Mouse (Mus musculus) myocyte (in vitro differentiated cells): ENCODE measurements around the gene Tmem52b. TPM values are rescaled to one million over a fixed set of nuclear protein-coding genes. Genes with fewer than 3 reads are reported as not detected.

Experiments used
- H3K27me3 ChIP-seq: one replicate; pipeline ENCODE4 v1.6.1; 2011; ENCODE audit not compliant: control insufficient read depth, insufficient read depth, insufficient read length
- H3K36me3 ChIP-seq: one replicate; pipeline ENCODE4 v1.6.1; 2011; ENCODE audit not compliant: control insufficient read depth, insufficient read depth
- H3K4me2 ChIP-seq: one replicate; pipeline ENCODE4 v1.6.1; 2011; ENCODE audit warnings: low read depth, control low read depth
- H3K4me3 ChIP-seq: one replicate; pipeline ENCODE4 v1.5.1; 2011; ENCODE audit warnings: mild to moderate bottlenecking, control low read depth, moderate library complexity
- H3K79me2 ChIP-seq: one replicate; pipeline ENCODE4 v1.6.1; 2011; ENCODE audit not compliant: control insufficient read depth, insufficient read depth
- H3ac ChIP-seq: one replicate; pipeline ENCODE4 v1.6.1; 2011; ENCODE audit not compliant: control insufficient read depth, insufficient read length
- MAX ChIP-seq: IDR thresholded peaks from one replicate; pipeline ENCODE4 v1.6.1; 2011; ENCODE audit warnings: low read depth, mild to moderate bottlenecking, control low read depth
- MYOD1 ChIP-seq, 3 experiments: IDR thresholded peaks; one replicate each; pipeline ENCODE4 v1.6.1; 2011; ENCODE audit warnings: control low read depth in 2 of 3, low read depth in 2 of 3, mild to moderate bottlenecking in 2 of 3, moderate library complexity in 1 of 3; ENCODE audit not compliant: insufficient read length in 2 of 3, control insufficient read depth in 1 of 3
- POLR2A ChIP-seq: IDR thresholded peaks from one replicate; pipeline ENCODE4 v1.6.1; 2011; ENCODE audit warnings: low read depth, mild to moderate bottlenecking, control low read depth, moderate library complexity; ENCODE audit not compliant: insufficient read length
- REST ChIP-seq: IDR thresholded peaks from one replicate; pipeline ENCODE4 v1.6.1; 2011; ENCODE audit warnings: mild to moderate bottlenecking, control low read depth, moderate library complexity; ENCODE audit not compliant: insufficient read depth, insufficient read length
- SRF ChIP-seq: IDR thresholded peaks from one replicate; pipeline ENCODE4 v1.6.1; 2011; ENCODE audit warnings: low read depth; ENCODE audit not compliant: control insufficient read depth, insufficient read length
- TCF12 ChIP-seq: IDR thresholded peaks from one replicate; pipeline ENCODE4 v1.6.1; 2011; ENCODE audit warnings: mild to moderate bottlenecking, control low read depth; ENCODE audit not compliant: poor library complexity, insufficient read depth, severe bottlenecking
- polyA plus RNA-seq: library from polyadenylated mRNA; unstranded; fragments of >200 nt; fragmentation: generic; extraction: Trizol; gene quantifications from one replicate; pipeline ENCODE4 v1.2.1, GENCODE M21; 2012; ENCODE audit warnings: missing spikeins

The Tmem52b gene
- polyA plus RNA-seq, 1 experiment: not detected

GRCm38 (mm10) chr6:129565257-129565656 is 52.9 kb downstream of the Tmem52b start:
- no peak overlapping the region for H3K4me2 ChIP-seq
- no peaks in the 10 kb centered on the region for H3K27me3 ChIP-seq
- no peak overlapping the region for H3K4me3 ChIP-seq
- H3K79me2 ChIP-seq: no peaks in the 10 kb centered on the region
- no peaks in the 10 kb centered on the region for H3K36me3 ChIP-seq
- no peak for TF ChIP-seq SRF
- no peak for TF ChIP-seq REST
- no peak for TF ChIP-seq MYOD1 (IDR thresholded peaks at IDR 0.05; ENCODE audit: control insufficient read depth in 1 of 3, insufficient read length in 2 of 3, low read depth in 2 of 3)
- TF ChIP-seq TCF12: no peak
- TF ChIP-seq POLR2A: no peak
- no peak for TF ChIP-seq MAX
- H3ac ChIP-seq: no peak overlapping the region

Other genes with a start within 250 kb of the Tmem52b start
- gene Cd69, start 237.1 kb upstream of the Tmem52b start, polyA plus RNA-seq: 0.23 TPM
- not detected for gene 4922502D21Rik, start 180.8 kb upstream of the Tmem52b start, polyA plus RNA-seq
- not detected for gene Clec12a, start 169.9 kb upstream of the Tmem52b start, polyA plus RNA-seq
- gene Clec12b, start 126.7 kb upstream of the Tmem52b start, polyA plus RNA-seq: not detected
- gene Clec1b, start 115.3 kb upstream of the Tmem52b start, polyA plus RNA-seq: not detected
- gene Clec9a, start 103.7 kb upstream of the Tmem52b start, polyA plus RNA-seq: not detected
- 0.13 TPM for gene Clec1a, start 60.6 kb upstream of the Tmem52b start, polyA plus RNA-seq
- gene Olr1, start 5.4 kb upstream of the Tmem52b start, polyA plus RNA-seq: 0.11 TPM
- 53.6 TPM for gene Gabarapl1, start 20.6 kb downstream of the Tmem52b start, polyA plus RNA-seq
- not detected for gene Klre1, start 65.3 kb downstream of the Tmem52b start, polyA plus RNA-seq
- gene Klrd1, start 79.2 kb downstream of the Tmem52b start, polyA plus RNA-seq: not detected
- not detected for gene Klrk1, start 111.3 kb downstream of the Tmem52b start, polyA plus RNA-seq
- gene Klrc3, start 130.8 kb downstream of the Tmem52b start, polyA plus RNA-seq: not detected
- gene Klrc2, start 148.1 kb downstream of the Tmem52b start, polyA plus RNA-seq: not detected
- not detected for gene Klrc1, start 166.4 kb downstream of the Tmem52b start, polyA plus RNA-seq
- not detected for gene Klri1, start 204.6 kb downstream of the Tmem52b start, polyA plus RNA-seq
- not detected for gene Klri2, start 227.9 kb downstream of the Tmem52b start, polyA plus RNA-seq